Mouse (Mus musculus) pancreas, adult 10 weeks (tissue): ENCODE data around the gene Hist1h2ap. TPM values are rescaled to one million over a fixed set of nuclear protein-coding genes. Genes with fewer than 3 reads are reported as not detected.

Source experiments
- polyA plus RNA-seq: library from polyadenylated mRNA; stranded (reverse); fragments of 350-450 nt; fragmentation: Illumina TruSeq; extraction: RNeasy Lipid Tissue Mini Kit (QIAGEN cat#74804); gene quantifications from one replicate; pipeline ENCODE4 v1.2.3, GENCODE M21; 2015; ENCODE audit warnings: low read depth, low replicate concordance; ENCODE audit not compliant: insufficient read depth

The Hist1h2ap gene
- polyA plus RNA-seq = not detected

DNA sequence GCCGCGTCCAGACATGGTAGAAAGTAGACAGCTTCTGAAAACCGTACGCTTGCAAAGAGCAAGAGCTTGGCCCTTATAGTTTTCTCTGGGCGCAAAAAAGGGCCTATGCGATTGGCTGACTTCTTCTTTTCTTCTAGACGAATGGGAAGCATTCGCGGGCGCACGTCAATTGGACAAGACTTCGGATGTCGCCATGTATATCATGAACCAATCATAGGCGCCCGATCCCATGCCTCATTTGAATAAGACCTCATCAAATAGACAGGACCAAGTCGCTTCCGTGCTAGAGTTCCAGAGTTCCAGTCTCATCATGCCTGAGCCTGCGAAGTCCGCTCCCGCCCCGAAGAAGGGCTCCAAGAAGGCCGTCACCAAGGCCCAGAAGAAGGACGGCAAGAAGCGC, at the start of gene Hist1h2ap, which contains the start of gene Hist1h2br:
Gene Hist1h2ap, minus strand, starts transcription at position 47 of the 400 bp plus-strand sequence.
Gene Hist1h2br, plus strand, starts transcription at position 283 of the 400 bp plus-strand sequence.

DNA sequence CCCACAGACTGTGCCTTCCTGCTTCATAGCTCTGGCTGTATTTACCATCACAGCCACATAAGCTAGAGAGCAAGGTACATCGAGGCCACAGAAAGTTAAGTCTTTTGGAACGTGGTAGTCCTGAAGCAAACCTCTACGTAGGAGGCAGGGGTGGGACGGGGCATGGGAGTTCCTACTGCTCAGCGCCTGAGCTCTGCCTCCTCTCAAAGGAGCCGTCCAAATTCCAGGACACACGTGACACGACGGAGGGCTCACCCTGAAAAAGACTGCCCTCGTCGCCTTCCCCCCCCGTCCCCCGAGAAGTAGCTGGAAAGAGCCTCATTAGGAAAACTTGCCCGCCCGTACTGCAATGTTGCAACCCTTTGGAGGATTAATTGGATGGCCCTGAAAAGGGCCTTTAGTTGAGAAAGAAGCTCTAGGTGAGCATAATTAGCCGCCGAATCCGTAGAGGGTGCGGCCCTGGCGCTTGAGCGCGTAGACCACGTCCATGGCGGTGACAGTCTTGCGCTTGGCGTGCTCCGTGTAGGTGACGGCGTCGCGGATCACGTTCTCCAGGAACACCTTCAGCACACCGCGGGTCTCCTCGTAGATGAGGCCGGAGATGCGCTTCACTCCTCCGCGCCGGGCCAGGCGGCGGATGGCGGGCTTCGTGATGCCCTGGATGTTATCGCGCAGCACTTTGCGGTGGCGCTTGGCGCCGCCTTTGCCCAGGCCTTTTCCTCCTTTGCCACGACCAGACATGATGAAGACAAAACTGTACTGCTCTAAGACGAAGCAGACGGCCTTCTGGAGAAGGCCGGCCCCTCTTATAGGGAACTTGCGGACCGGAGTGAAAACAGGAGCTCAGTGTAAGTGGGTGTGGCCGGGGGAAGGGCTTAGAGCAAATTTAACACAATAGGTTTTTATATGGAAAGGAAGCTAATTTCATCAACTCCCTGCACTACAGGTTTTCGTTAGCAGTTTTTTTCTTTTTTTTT, 1.6 kb downstream of the Hist1h2ap start, which contains the start of gene Hist1h4n:
Gene Hist1h4n, minus strand, starts transcription at position 779 of the 977 bp plus-strand sequence.

DNA sequence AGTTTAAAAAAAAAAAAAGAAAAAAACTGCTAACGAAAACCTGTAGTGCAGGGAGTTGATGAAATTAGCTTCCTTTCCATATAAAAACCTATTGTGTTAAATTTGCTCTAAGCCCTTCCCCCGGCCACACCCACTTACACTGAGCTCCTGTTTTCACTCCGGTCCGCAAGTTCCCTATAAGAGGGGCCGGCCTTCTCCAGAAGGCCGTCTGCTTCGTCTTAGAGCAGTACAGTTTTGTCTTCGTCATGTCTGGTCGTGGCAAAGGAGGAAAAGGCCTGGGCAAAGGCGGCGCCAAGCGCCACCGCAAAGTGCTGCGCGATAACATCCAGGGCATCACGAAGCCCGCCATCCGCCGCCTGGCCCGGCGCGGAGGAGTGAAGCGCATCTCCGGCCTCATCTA, 21.8 kb downstream of the Hist1h2ap start, which contains the start of gene Hist1h4m:
Gene Hist1h4m, plus strand, starts transcription at position 208 of the 400 bp plus-strand sequence.

DNA sequence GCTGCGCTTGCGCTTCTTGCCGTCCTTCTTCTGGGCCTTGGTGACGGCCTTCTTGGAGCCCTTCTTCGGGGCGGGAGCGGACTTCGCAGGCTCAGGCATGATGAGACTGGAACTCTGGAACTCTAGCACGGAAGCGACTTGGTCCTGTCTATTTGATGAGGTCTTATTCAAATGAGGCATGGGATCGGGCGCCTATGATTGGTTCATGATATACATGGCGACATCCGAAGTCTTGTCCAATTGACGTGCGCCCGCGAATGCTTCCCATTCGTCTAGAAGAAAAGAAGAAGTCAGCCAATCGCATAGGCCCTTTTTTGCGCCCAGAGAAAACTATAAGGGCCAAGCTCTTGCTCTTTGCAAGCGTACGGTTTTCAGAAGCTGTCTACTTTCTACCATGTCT, 23.2 kb downstream of the Hist1h2ap start, which contains the start of the genes Hist1h2bq and Hist1h2ao:
Gene Hist1h2bq, minus strand, starts transcription at position 125 of the 400 bp plus-strand sequence.
Gene Hist1h2ao, plus strand, starts transcription at position 393 of the 400 bp plus-strand sequence.

DNA sequence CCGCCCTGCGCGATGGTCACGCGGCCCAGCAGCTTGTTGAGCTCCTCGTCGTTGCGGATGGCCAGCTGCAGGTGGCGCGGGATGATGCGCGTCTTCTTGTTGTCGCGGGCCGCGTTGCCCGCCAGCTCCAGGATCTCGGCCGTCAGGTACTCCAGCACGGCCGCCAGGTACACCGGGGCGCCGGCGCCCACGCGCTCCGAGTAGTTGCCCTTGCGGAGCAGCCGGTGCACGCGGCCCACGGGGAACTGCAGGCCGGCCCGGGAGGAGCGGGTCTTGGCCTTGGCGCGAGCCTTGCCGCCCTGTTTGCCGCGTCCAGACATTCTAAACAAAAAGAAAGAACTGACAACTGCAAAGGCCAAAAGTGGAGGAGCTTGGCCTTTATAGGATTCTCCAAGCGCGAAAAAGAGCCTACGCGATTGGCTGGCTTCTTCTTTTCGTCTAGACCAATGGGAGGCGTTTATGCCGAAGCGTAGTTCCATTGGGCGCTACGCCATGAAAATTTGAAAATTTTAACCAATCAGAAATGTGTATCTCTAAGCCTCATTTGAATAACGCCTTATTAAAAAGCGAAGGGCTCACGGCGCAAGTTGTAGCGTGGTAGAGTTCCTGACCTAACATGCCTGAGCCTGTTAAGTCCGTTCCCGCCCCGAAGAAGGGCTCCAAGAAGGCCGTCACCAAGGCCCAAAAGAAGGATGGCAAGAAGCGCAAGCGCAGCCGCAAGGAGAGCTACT, 46.2 kb downstream of the Hist1h2ap start, which contains the start of the genes Hist1h2an and Hist1h2bp:
Gene Hist1h2an, minus strand, starts transcription at position 320 of the 731 bp plus-strand sequence.
Gene Hist1h2bp, plus strand, starts transcription at position 563 of the 731 bp plus-strand sequence.

DNA sequence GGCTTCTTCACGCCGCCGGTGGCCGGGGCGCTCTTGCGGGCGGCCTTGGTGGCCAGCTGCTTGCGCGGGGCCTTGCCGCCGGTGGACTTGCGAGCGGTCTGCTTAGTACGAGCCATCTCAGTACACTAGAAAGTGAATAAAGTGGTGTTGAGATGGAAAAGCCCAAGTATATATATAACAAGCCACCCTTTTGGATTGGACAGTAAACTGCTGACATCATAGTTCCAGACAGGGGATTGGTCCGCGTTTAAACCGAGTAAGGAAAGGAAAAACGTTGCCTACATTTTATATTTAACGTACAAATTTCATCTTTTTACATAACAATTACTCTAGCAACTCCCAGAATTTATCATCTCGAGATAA, 50.1 kb downstream of the Hist1h2ap start, which contains the start of gene Hist1h3i:
Gene Hist1h3i, minus strand, starts transcription at position 116 of the 363 bp plus-strand sequence.

Other genes starting within 250 kb of the Hist1h2ap start
- gene Olfr1362, start 219.5 kb downstream of the Hist1h2ap start, polyA plus RNA-seq = not detected
- not detected for gene Olfr11, start 191.0 kb downstream of the Hist1h2ap start, polyA plus RNA-seq
- gene Olfr1361, start 170.1 kb downstream of the Hist1h2ap start, polyA plus RNA-seq = not detected
- gene Olfr1360, start 156.1 kb downstream of the Hist1h2ap start, polyA plus RNA-seq = not detected
- not detected for gene Olfr1359, start 135.4 kb downstream of the Hist1h2ap start, polyA plus RNA-seq
- gene Hist1h2bl, start 117.4 kb downstream of the Hist1h2ap start, polyA plus RNA-seq = not detected
- gene Hist1h2ai, start 117.1 kb downstream of the Hist1h2ap start, polyA plus RNA-seq = not detected
- gene Hist1h3h, start 115.8 kb downstream of the Hist1h2ap start, polyA plus RNA-seq = not detected
- not detected for gene Hist1h2bm, start 111.5 kb downstream of the Hist1h2ap start, polyA plus RNA-seq
- not detected for gene Hist1h4j, start 98.4 kb downstream of the Hist1h2ap start, polyA plus RNA-seq
- not detected for gene Hist1h4k, start 83.0 kb downstream of the Hist1h2ap start, polyA plus RNA-seq
- gene Hist1h2ak, start 79.7 kb downstream of the Hist1h2ap start, polyA plus RNA-seq = not detected
- not detected for gene Hist1h2bn, start 79.4 kb downstream of the Hist1h2ap start, polyA plus RNA-seq
- not detected for gene Hist1h1b, start 52.9 kb downstream of the Hist1h2ap start, polyA plus RNA-seq
- gene Hist1h3i, start 50.1 kb downstream of the Hist1h2ap start, polyA plus RNA-seq = not detected
- not detected for gene Hist1h2an, start 46.3 kb downstream of the Hist1h2ap start, polyA plus RNA-seq
- gene Hist1h2bp, start 46.0 kb downstream of the Hist1h2ap start, polyA plus RNA-seq = not detected
- gene Hist1h2bq, start 23.3 kb downstream of the Hist1h2ap start, polyA plus RNA-seq = not detected
- gene Hist1h2ao, start 23.0 kb downstream of the Hist1h2ap start, polyA plus RNA-seq = not detected
- gene Hist1h4m, start 21.8 kb downstream of the Hist1h2ap start, polyA plus RNA-seq = not detected
- not detected for gene Hist1h4n, start 1.3 kb downstream of the Hist1h2ap start, polyA plus RNA-seq
- gene Hist1h2br, start 236 bp upstream of the Hist1h2ap start, polyA plus RNA-seq = 0.76 TPM
- gene Zfp184, start 111.6 kb upstream of the Hist1h2ap start, polyA plus RNA-seq = 1.2 TPM
- not detected for gene Pom121l2, start 147.7 kb upstream of the Hist1h2ap start, polyA plus RNA-seq
- gene Prss16, start 176.2 kb upstream of the Hist1h2ap start, polyA plus RNA-seq = 1.7 TPM
- gene Hist1h2ah, start 202.1 kb upstream of the Hist1h2ap start, polyA plus RNA-seq = not detected
- not detected for gene Hist1h2bk, start 202.4 kb upstream of the Hist1h2ap start, polyA plus RNA-seq
- gene Hist1h4i, start 207.9 kb upstream of the Hist1h2ap start, polyA plus RNA-seq = 2.7 TPM
- not detected for gene Hist1h2ag, start 209.4 kb upstream of the Hist1h2ap start, polyA plus RNA-seq
- not detected for gene Hist1h2bj, start 209.7 kb upstream of the Hist1h2ap start, polyA plus RNA-seq